Mouse (Mus musculus) ES-E14 (cell line): Measurements from ENCODE around the gene Sema6c. TPM values are rescaled to one million over a fixed set of nuclear protein-coding genes. Genes with fewer than 3 reads are reported as not detected.

Source experiments
- DNase-seq: peaks from one replicate; pipeline ENCODE4 v3.0.0-alpha.2; 2013; ENCODE audit warnings: low read depth, low spot score
- H3K27ac ChIP-seq: 2 replicates; pipeline ENCODE4 v1.5.1; 2012; ENCODE audit warnings: low read depth, mild to moderate bottlenecking, low read length, moderate library complexity, mixed read lengths; ENCODE audit not compliant: poor library complexity, insufficient read depth, severe bottlenecking
- H3K36me3 ChIP-seq: 2 replicates; pipeline ENCODE4 v1.6.1; 2012; ENCODE audit warnings: mild to moderate bottlenecking, low read length, moderate library complexity, mixed read lengths; ENCODE audit not compliant: control insufficient read depth, poor library complexity, insufficient read depth, severe bottlenecking
- H3K4me1 ChIP-seq, 2 experiments: fragments of 150-350 bp in 1 of 2; sonication (generic) in 1 of 2; 2 replicates each; pipeline ENCODE4 v1.6.1; 2012; ENCODE audit warnings: low read length in 2 of 2, mild to moderate bottlenecking in 1 of 2, mixed read lengths in 1 of 2; ENCODE audit not compliant: control insufficient read depth in 2 of 2, insufficient read depth in 2 of 2, poor library complexity in 1 of 2
- H3K4me3 ChIP-seq, 2 experiments: fragments of 150-350 bp in 1 of 2; sonication (generic) in 1 of 2; 2 replicates each; pipeline ENCODE4 v1.5.1; 2012; ENCODE audit warnings: low read length in 2 of 2, low read depth in 1 of 2, mild to moderate bottlenecking in 1 of 2, mixed read lengths in 1 of 2; ENCODE audit not compliant: insufficient read depth in 1 of 2, poor library complexity in 1 of 2, severe bottlenecking in 1 of 2
- H3K9ac ChIP-seq: 2 replicates; pipeline ENCODE4 v1.6.1; 2012; ENCODE audit warnings: low read depth, mild to moderate bottlenecking, low read length, mixed read lengths; ENCODE audit not compliant: poor library complexity, insufficient read depth, severe bottlenecking
- H3K9me3 ChIP-seq: fragments of 150-350 bp; sonication (generic); 2 replicates; pipeline ENCODE4 v1.6.1; 2012; ENCODE audit warnings: low read depth, mild to moderate bottlenecking, low read length; ENCODE audit not compliant: control insufficient read depth, insufficient read depth
- CHD2 ChIP-seq: IDR thresholded peaks from 2 replicates; pipeline ENCODE4 v1.6.1; 2014; ENCODE audit warnings: mild to moderate bottlenecking, low read depth, low read length, inconsistent platforms
- HCFC1 ChIP-seq: IDR thresholded peaks from 2 replicates; pipeline ENCODE4 v1.6.1; 2012; ENCODE audit warnings: low read length, inconsistent platforms, borderline replicate concordance; ENCODE audit not compliant: insufficient read depth
- MAFK ChIP-seq: IDR thresholded peaks from 2 replicates; pipeline ENCODE4 v1.6.1; 2014; ENCODE audit warnings: mild to moderate bottlenecking, low read depth, low read length, inconsistent platforms; ENCODE audit not compliant: insufficient read depth
- ZC3H11A ChIP-seq: IDR thresholded peaks from 2 replicates; pipeline ENCODE4 v1.6.1; 2012; ENCODE audit warnings: low read depth, mild to moderate bottlenecking, inconsistent platforms, low read length, borderline replicate concordance
- ZNF384 ChIP-seq: IDR thresholded peaks from 2 replicates; pipeline ENCODE4 v1.6.1; 2012; ENCODE audit warnings: low read depth, low read length, inconsistent platforms
- in situ Hi-C, 2 experiments: fragments of 600-800 bp; cut with MboI; formaldehyde crosslinking; loops; one replicate each; pipeline ENCODE4 v1.15.1; 2025; ENCODE audit warnings: low sequenced_read_pairs in 2 of 2, inconsistent platforms in 1 of 2; ENCODE audit not compliant: unreplicated experiment in 2 of 2
- total RNA-seq: library from RNA; depleted of rRNA; stranded (reverse); fragments of 300-350 nt; gene quantifications from 2 replicates; pipeline ENCODE4 v1.2.3, GENCODE M21; 2012; rRNA removed

Sema6c gene
- total RNA-seq = 15.3 and 34.7 TPM in 2 replicates

- H3K9me3 ChIP-seq = no peaks in the 10 kb centered on the region
- no peak within 1 kb of the TSS for H3K27ac ChIP-seq
- TF ChIP-seq ZNF384 (peak; percentile 79), ZC3H11A (no peak)
- in situ Hi-C loops = no loop called here
- H3K4me1 ChIP-seq = peaks cover 4 to 23% of the 10 kb centered on the region in 2 experiments
- DNase-seq = peak; percentile 63
- H3K9ac ChIP-seq = peak within 1 kb of the TSS; percentile 67
- H3K36me3 ChIP-seq = no peaks in the 10 kb centered on the region
- peak within 1 kb of the TSS; percentile 80 to 86 for H3K4me3 ChIP-seq
These were observed at the start of gene Sema6c for GRCm38 (mm10) chr3:95159987-95160963. TSS of gene Sema6c (plus strand) at chr3:95160457.

GRCm38 (mm10) chr3:95110911-95111726, 49.1 kb upstream of the Sema6c start, which contains the start of gene Vps72:
TSS of gene Vps72 (plus strand) at chr3:95111022.
- Histone ChIP-seq H3K36me3 (no peaks in the 10 kb centered on the region), H3K27ac (peak within 1 kb of the TSS; percentile 81), H3K9me3 (no peaks in the 10 kb centered on the region), H3K4me1 (peaks cover 0 to 3% of the 10 kb centered on the region in 2 experiments; a peak in 1 of 4 replicates), H3K9ac (peak within 1 kb of the TSS; percentile 94), H3K4me3 (peak within 1 kb of the TSS; percentile 95 to 96)
- TF ChIP-seq HCFC1 (peak; percentile 84; the same call in 1 of the 2 replicates), ZNF384 (0 out of 2 replicates have a peak, but pooled peaks have one; percentile 6), CHD2 (no peak)
- in situ Hi-C loops = no loop called here
- peak; percentile 79 for DNase-seq

GRCm38 (mm10) chr3:95112760-95113159, 47.5 kb upstream of the Sema6c start:
- peaks cover 1% of the 10 kb centered on the region; the same call in 1 of the 2 replicates for H3K36me3 ChIP-seq
- H3K27ac ChIP-seq = no peak overlapping the region
- H3K4me1 ChIP-seq = peaks cover 0 to 3% of the 10 kb centered on the region in 2 experiments; a peak in 1 of 4 replicates
- H3K9me3 ChIP-seq = no peaks in the 10 kb centered on the region
- H3K9ac ChIP-seq = no peak overlapping the region
- TF ChIP-seq HCFC1 (no peak), CHD2 (no peak), ZNF384 (no peak), MAFK (no peak), ZC3H11A (no peak)
- no peak for DNase-seq
- H3K4me3 ChIP-seq = no peak overlapping the region
- in situ Hi-C loops = no loop called here

- H3K27ac ChIP-seq = no peak overlapping the region
- peaks cover 0 to 3% of the 10 kb centered on the region in 2 experiments; a peak in 1 of 4 replicates for H3K4me1 ChIP-seq
- TF ChIP-seq MAFK = no peak
- no peak for TF ChIP-seq ZC3H11A
- no peak for TF ChIP-seq ZNF384
- TF ChIP-seq HCFC1 = no peak
- TF ChIP-seq CHD2 = no peak
- DNase-seq = no peak
- in situ Hi-C loops = no loop called here
- H3K4me3 ChIP-seq = no peak overlapping the region
- peaks cover 31% of the 10 kb centered on the region for H3K36me3 ChIP-seq
- H3K9me3 ChIP-seq = no peaks in the 10 kb centered on the region
- no peak overlapping the region for H3K9ac ChIP-seq
These were observed 42.5 kb upstream of the Sema6c start for GRCm38 (mm10) chr3:95117751-95118150.
